Mouse (Mus musculus) kidney, postnatal 0 days (tissue): ENCODE measurements around the gene Rsad2. TPM values are rescaled to one million over a fixed set of nuclear protein-coding genes. Genes with fewer than 3 reads are reported as not detected.

Experiments
- ATAC-seq: fragments of 200-750 bp; cut with Nextera tagmentation; replicated peaks from 2 replicates; pipeline ENCODE4 v1.8.0; 2017; ENCODE audit warnings: low read depth, moderate number of reproducible peaks, moderate TSS enrichment, moderate library complexity; ENCODE audit not compliant: low FRiP score
- DNase-seq: peaks from one replicate; pipeline ENCODE4 v3.0.0-alpha.2; 2016; ENCODE audit warnings: low spot score
- H3K27ac ChIP-seq: fragments of 300-500 bp; sonication (generic); 2 replicates; pipeline ENCODE4 v1.5.1; 2014; ENCODE audit warnings: mild to moderate bottlenecking
- H3K27me3 ChIP-seq: fragments of 300-500 bp; sonication (generic); 2 replicates; pipeline ENCODE4 v1.6.1; 2014; ENCODE audit warnings: low read length, mixed read lengths; ENCODE audit not compliant: insufficient read depth
- H3K36me3 ChIP-seq: fragments of 300-500 bp; sonication (generic); 2 replicates; pipeline ENCODE4 v1.6.1; 2014; ENCODE audit warnings: low read length, mixed read lengths; ENCODE audit not compliant: insufficient read depth
- H3K4me1 ChIP-seq: fragments of 300-500 bp; sonication (generic); replicated peaks from 2 replicates; pipeline ENCODE4 v1.6.1; 2014; ENCODE audit warnings: antibody characterized with exemption, low read length, mixed read lengths; ENCODE audit not compliant: insufficient read depth
- H3K4me2 ChIP-seq: fragments of 300-500 bp; sonication (generic); 2 replicates; pipeline ENCODE4 v1.6.1; 2014; ENCODE audit warnings: mild to moderate bottlenecking, low read length, moderate library complexity, mixed read lengths
- H3K4me3 ChIP-seq: fragments of 300-500 bp; sonication (generic); replicated peaks from 2 replicates; pipeline ENCODE4 v1.5.1; 2014; ENCODE audit warnings: low read depth, low read length
- H3K9ac ChIP-seq: fragments of 300-500 bp; sonication (generic); 2 replicates; pipeline ENCODE4 v1.6.1; 2014; ENCODE audit warnings: low read depth, low read length
- H3K9me3 ChIP-seq: fragments of 300-500 bp; sonication (generic); replicated peaks from 2 replicates; pipeline ENCODE4 v1.6.1; 2016; ENCODE audit warnings: low read length, inconsistent platforms, mixed read lengths
- CTCF ChIP-seq: IDR thresholded peaks from 2 replicates; pipeline ENCODE4 v1.5.1; 2016; ENCODE audit warnings: antibody characterized with exemption, low read depth, mild to moderate bottlenecking, moderate library complexity
- WGBS: fragments of 180-500 bp; shearing (Covaris S2); extraction: QIAGEN DNeasy Blood & Tissue Kit; methylation state at CpG from one replicate; pipeline ENCODE4 v1.1.7; 2014; 5-methylcytosine and 5-hydroxymethylcytosine counted together
- microRNA-seq: library from miRNA; unstranded; fragments of <30 nt; microRNA quantifications from one replicate; pipeline ENCODE4, GENCODE M21; 2016
- polyA plus RNA-seq: library from polyadenylated mRNA; unstranded; fragments of >200 nt; fragmentation: Nextera tagmentation; extraction: Ambion mirVana; gene quantifications from 2 replicates; pipeline ENCODE4 v1.2.1, GENCODE M21; 2015

The Rsad2 gene
- polyA plus RNA-seq, 1 experiment from 2014 or later: 36.2 TPM

DNA sequence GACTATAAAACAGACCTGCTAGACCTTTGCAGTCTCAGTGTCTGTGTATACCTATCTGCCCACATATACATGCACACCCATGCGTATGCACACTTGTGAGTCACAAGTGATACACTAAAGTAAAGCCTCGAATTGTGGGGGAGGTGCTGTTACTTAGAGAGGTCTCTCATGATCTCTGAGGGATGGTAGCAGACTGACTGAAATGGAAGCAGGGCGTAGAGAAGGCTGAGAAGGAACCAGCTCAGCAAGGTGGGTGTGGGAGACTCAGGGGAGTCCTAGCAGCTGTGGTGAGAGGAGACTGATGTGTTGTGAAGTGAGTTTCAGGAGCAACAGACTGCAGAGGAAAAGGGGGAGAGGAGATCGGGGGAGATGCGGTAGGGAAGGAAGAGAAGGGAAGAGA, 63.0 kb downstream of the Rsad2 start:
- no peak for TF ChIP-seq CTCF
- ATAC-seq: no peak
- WGBS: 79% methylated on average over 5 of the region's 5 CpGs
- Histone ChIP-seq H3K36me3 (peaks cover 10% of the 10 kb centered on the region), H3K4me2 (no peak overlapping the region), H3K4me1 (no peaks in the 10 kb centered on the region), H3K4me3 (no peak overlapping the region), H3K27ac (no peak overlapping the region), H3K9me3 (no peaks in the 10 kb centered on the region), H3K9ac (no peak overlapping the region), H3K27me3 (no peaks in the 10 kb centered on the region)
- no peak for DNase-seq

Small RNAs within 50 kb of the gene (microRNA-seq; reads per million reads assigned to microRNA genes)
- gene Mir6538: 1.2 reads per million

Other genes with a start within 250 kb of the Rsad2 start
- gene Rnf144a, start 41.2 kb downstream of the Rsad2 start, polyA plus RNA-seq: 19.2 and 21.7 TPM in 2 replicates
- gene Cmpk2, start 12.8 kb upstream of the Rsad2 start, polyA plus RNA-seq: 13.4 and 15.7 TPM in 2 replicates